Mouse (Mus musculus) ES-Bruce4 (cell line): ENCODE measurements around the gene Synpo2. TPM values are rescaled to one million over a fixed set of nuclear protein-coding genes. Genes with fewer than 3 reads are reported as not detected.

ENCODE experiments used
- H3K27ac ChIP-seq: 2 replicates; pipeline ENCODE4 v1.5.1; 2012; ENCODE audit warnings: low read length, inconsistent platforms; ENCODE audit not compliant: insufficient read depth
- H3K27me3 ChIP-seq: 2 replicates; pipeline ENCODE4 v1.6.1; 2012; ENCODE audit warnings: mild to moderate bottlenecking, low read length, inconsistent platforms; ENCODE audit not compliant: control insufficient read depth, poor library complexity, insufficient read depth, severe bottlenecking
- H3K36me3 ChIP-seq: 2 replicates; pipeline ENCODE4 v1.6.1; 2012; ENCODE audit warnings: inconsistent platforms, mild to moderate bottlenecking, low read length, moderate library complexity; ENCODE audit not compliant: control insufficient read depth, poor library complexity, insufficient read depth, severe bottlenecking
- H3K4me1 ChIP-seq: one replicate; pipeline ENCODE4 v1.8.1; 2011; ENCODE audit warnings: low read length; ENCODE audit not compliant: control insufficient read depth, insufficient read depth
- H3K4me3 ChIP-seq: 2 replicates; pipeline ENCODE4 v1.5.1; 2011; ENCODE audit warnings: low read depth, mild to moderate bottlenecking, low read length
- H3K9ac ChIP-seq: 2 replicates; pipeline ENCODE4 v1.6.1; 2012; ENCODE audit warnings: low read depth, mild to moderate bottlenecking, inconsistent platforms; ENCODE audit not compliant: poor library complexity, severe bottlenecking
- H3K9me3 ChIP-seq: replicated peaks from 2 replicates; pipeline ENCODE4 v1.6.1; 2012; ENCODE audit warnings: mild to moderate bottlenecking, low read length, inconsistent platforms; ENCODE audit not compliant: control insufficient read depth, poor library complexity, insufficient read depth, severe bottlenecking
- CTCF ChIP-seq: IDR thresholded peaks from one replicate; pipeline ENCODE4 v1.8.1; 2011; ENCODE audit warnings: low read depth, low read length
- EP300 ChIP-seq: IDR thresholded peaks from 2 replicates; pipeline ENCODE4 v1.6.1; 2011; ENCODE audit warnings: low read depth, low read length; ENCODE audit not compliant: insufficient read depth
- POLR2A ChIP-seq: IDR thresholded peaks from one replicate; pipeline ENCODE4 v1.8.1; 2011; ENCODE audit warnings: low read length; ENCODE audit not compliant: insufficient read depth
- polyA plus RNA-seq: library from polyadenylated mRNA; stranded (reverse); fragments of >200 nt; gene quantifications from 2 replicates; pipeline ENCODE4 v1.2.4, GENCODE M21; 2011; ENCODE audit warnings: low read depth; ENCODE audit not compliant: missing spikeins, insufficient read depth, insufficient read length

The Synpo2 gene
- polyA plus RNA-seq, 1 experiment = 1.8 TPM

DNA sequence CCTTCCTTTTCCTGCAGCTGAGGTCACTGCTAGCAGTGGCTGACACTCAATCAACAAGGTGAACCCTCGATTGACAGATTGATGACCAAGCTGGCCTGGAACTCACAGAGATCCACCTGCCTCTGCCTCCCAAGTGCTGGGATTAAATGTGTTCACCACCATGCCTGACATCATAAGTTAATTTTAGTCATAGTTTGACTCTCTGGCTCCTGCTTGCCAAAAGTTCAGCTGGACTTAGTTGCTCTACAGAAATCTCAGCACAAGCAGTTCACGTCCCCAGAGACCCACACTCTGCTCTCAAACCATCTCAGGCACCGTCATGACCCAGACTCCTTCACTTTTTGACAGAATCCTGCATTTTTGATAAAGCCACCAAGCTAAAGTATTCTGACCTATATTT, 87.3 kb downstream of the Synpo2 start:
- no peaks in the 10 kb centered on the region for H3K9me3 ChIP-seq
- TF ChIP-seq CTCF = no peak
- TF ChIP-seq POLR2A = no peak
- TF ChIP-seq EP300 = no peak
- no peak overlapping the region for H3K4me3 ChIP-seq
- H3K27me3 ChIP-seq = no peaks in the 10 kb centered on the region
- no peaks in the 10 kb centered on the region for H3K36me3 ChIP-seq
- H3K27ac ChIP-seq = no peak overlapping the region
- no peak overlapping the region for H3K9ac ChIP-seq
- H3K4me1 ChIP-seq = no peaks in the 10 kb centered on the region

DNA sequence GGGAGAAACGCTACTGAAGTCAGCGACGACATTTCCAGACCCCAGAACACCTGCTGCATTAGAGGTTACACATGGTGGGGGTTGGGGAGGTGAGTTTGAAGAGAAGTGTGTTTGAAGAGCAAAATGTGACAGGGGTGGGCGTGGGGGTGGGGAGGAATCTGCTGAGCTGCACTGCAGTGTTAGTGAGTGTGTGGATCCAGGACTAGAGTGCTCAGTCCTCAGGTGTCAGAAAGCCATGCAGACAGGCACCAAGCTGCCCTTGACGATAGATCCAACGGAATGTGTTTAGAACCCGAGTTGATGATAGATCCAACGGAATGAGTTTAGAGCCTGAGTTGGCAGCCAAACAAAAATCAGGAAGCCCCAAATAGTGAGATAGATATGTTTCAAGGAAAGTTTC, 89.4 kb downstream of the Synpo2 start:
- H3K9me3 ChIP-seq = no peaks in the 10 kb centered on the region

DNA sequence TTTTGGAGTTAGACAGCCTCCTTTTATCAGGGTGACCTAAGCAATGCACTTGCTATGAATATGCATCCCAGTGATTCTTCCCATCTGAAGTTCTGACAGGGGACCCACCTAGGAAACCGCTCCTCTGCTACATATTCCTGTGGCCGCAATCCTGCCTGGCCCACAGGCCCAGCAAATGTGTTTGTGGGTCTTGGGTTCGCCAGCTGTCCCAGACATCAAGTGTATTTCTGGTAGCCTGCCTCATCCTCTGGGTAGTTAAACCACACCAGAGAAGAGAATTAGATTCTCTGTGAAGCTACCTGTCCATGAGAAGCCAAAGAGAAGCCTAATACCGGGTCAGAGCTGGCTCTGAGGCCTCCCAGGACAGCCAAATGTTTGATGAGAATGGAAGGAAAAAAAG, 90.0 kb downstream of the Synpo2 start:
- H3K27me3 ChIP-seq = no peaks in the 10 kb centered on the region
- H3K36me3 ChIP-seq = no peaks in the 10 kb centered on the region
- H3K9me3 ChIP-seq = no peaks in the 10 kb centered on the region
- no peak overlapping the region for H3K9ac ChIP-seq
- TF ChIP-seq CTCF = no peak
- no peak for TF ChIP-seq POLR2A
- peaks cover 2% of the 10 kb centered on the region for H3K4me1 ChIP-seq
- H3K27ac ChIP-seq = no peak overlapping the region
- no peak overlapping the region for H3K4me3 ChIP-seq

More for the DNA sequence above, 89.4 kb downstream of the Synpo2 start:
- Histone ChIP-seq H3K9ac (no peak overlapping the region), H3K27ac (no peak overlapping the region), H3K27me3 (no peaks in the 10 kb centered on the region), H3K4me3 (no peak overlapping the region), H3K36me3 (no peaks in the 10 kb centered on the region), H3K4me1 (peaks cover 2% of the 10 kb centered on the region)
- TF ChIP-seq EP300 (no peak), POLR2A (no peak), CTCF (no peak)

DNA sequence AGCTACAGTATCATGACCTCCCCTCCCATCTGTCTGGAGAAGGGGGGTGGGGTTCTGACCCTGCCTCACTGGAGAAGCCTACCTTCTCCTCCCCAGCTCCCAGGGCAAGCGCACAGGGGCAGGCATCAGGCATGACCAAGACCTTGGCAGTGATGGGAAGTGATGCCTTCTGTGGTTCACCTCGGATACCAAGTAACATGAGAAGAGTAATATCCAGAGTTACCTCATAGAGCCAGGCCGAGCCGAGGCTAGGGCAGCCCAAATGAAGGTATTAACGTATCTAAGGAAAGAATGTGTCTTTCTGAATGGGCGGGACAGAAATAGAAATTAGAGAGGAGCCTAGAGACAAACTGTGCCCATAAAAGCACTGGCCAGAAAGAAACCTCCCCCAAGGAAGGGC, 92.5 kb downstream of the Synpo2 start:
- TF ChIP-seq EP300 = no peak
- no peak for TF ChIP-seq CTCF
- no peak for TF ChIP-seq POLR2A
- Histone ChIP-seq H3K27me3 (no peaks in the 10 kb centered on the region), H3K9ac (no peak overlapping the region), H3K9me3 (no peaks in the 10 kb centered on the region), H3K27ac (no peak overlapping the region), H3K4me1 (peaks cover 2% of the 10 kb centered on the region), H3K36me3 (no peaks in the 10 kb centered on the region), H3K4me3 (no peak overlapping the region)

DNA sequence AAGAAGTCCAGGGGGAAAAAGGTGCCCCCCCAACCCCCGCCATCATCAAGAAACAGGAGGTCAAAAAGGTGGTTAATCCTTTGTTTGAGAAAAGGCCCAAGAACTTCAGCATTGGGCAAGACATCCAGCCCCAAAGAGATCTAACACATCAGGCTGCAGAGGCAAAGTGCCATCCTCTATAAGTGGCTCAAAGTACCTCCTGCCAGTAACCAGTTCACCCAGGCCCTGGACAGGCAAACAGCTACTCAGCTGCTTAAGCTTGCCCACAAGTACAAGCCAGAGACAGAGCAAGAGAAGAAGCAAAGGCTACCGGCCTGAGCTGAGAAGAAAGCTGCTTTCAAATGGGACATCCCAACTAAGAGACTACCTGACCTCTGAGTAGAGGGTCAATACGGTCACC, 93.7 kb downstream of the Synpo2 start:
- Histone ChIP-seq H3K4me1 (peaks cover 2% of the 10 kb centered on the region), H3K27me3 (no peaks in the 10 kb centered on the region), H3K27ac (no peak overlapping the region), H3K4me3 (no peak overlapping the region), H3K36me3 (no peaks in the 10 kb centered on the region), H3K9ac (no peak overlapping the region), H3K9me3 (no peaks in the 10 kb centered on the region)
- TF ChIP-seq POLR2A (no peak), CTCF (no peak), EP300 (no peak)

DNA sequence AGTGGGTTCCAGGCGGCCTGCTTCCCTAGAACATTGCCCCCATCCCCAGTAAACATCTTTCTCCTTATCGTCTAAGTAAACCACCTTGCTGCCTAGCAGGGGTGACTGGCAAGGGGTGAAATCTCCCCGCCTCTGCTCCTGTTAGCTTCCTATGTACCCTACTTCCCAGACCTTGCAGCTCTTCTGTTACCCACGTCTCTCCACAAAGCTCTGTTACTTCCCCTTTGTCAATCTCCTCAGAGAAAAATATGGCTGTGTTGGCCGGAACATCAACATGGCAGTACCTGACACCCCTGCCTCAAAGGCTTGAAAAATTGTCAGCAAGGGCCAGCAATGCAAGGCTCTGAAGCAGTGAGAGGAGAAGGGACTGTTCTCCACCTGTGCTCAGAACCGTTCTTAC, 94.9 kb downstream of the Synpo2 start:
- Histone ChIP-seq H3K27me3 (no peaks in the 10 kb centered on the region), H3K9me3 (no peaks in the 10 kb centered on the region), H3K4me3 (no peak overlapping the region), H3K4me1 (peaks cover 2% of the 10 kb centered on the region), H3K9ac (no peak overlapping the region), H3K27ac (no peak overlapping the region), H3K36me3 (no peaks in the 10 kb centered on the region)
- TF ChIP-seq POLR2A (no peak), CTCF (no peak), EP300 (no peak)
